Mouse (Mus musculus): ENCODE results near the gene Card10.

Gene Card10

GRCm38 (mm10) chr15:78772856-78773255, 30.0 kb downstream of the Card10 start:
- no peak for DNase-seq (ENCODE audit: low spot score in 2 of 2)

DNA sequence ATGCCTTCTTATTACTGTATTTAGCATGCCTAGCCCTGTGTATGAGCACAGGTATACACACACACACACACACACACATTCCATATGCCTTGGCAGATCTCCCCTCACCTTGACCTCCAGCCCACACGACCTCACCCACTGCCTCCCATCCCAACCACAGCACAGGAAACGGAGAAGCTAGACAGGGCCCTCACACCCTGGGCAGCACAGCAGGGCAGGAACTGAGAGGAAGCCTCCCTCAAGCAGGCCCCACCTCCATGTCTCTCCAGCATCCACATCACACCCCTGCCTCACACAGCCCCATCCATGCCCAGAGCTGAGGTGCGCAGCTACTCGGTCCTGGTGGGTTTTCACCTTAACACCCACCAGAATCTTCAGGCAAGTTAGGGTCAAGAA, 30.5 kb downstream of the Card10 start:
- peak; percentile 22 to 23 for DNase-seq (ENCODE audit: low spot score in 2 of 2)

DNA sequence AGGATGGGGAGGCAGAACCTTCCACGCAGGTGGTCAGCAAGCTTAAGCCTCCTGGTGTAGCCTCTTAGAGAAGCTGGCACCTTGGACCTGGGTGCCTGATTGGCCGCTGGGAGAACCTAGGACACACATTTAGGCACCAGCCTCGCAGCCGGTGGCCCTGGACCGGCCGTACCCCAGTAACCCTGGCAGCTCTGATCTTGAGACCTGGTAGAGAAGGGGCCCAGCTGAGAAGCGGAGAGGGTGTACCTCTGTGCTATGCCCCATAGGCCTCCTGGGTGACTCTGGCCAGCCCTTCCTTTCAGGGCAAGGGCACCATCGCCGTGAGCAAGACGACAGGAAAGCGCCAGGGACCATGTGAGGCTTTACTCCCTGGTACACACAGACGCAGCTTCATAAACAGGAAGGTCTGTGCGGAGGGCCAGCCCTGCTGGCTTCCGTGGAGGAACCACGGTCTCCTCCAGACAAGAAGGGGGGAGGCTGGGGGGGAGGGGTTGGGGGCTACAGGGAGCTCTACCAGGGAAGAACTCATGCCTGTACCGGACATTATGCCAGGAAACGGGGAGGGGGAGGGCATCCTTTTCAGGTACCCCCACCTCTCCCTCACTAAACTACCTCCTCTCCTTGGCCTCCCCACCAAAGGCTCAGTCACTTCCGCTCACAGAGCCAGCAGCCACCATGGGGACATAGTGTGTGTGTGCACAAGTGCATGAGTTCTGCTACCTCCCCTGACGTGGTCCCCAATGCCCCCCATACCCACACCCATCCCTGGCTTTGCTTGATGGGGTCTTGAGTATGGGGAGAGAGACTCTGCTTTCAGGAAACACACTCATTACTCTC, 31.1 kb downstream of the Card10 start:
- peak; percentile 21 to 35 for DNase-seq (ENCODE audit: low spot score in 2 of 2)

DNA sequence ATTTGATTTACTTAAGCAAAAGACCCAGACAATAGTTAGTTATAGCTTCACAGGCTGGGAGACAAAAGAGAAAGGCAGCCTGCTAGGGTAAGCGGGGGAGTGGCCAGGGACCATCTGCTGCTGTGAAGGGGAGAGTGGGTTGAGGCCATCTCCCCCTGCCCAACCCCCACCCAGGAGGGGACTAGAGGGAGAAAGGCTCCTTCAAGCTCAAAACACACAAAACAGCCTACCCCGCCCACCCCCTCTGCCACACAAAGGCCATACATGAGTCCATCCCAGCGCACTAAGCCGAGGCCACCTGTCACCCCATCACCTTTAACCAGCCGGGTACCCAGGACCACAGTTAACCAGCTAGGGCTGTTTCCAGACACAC, 31.9 kb downstream of the Card10 start:
- DNase-seq (ENCODE audit: low spot score in 2 of 2): no peak

- no peak for DNase-seq (ENCODE audit: low spot score in 2 of 2)
Observed at GRCm38 (mm10) chr15:78770234-78770982, 32.4 kb downstream of the Card10 start.

DNA sequence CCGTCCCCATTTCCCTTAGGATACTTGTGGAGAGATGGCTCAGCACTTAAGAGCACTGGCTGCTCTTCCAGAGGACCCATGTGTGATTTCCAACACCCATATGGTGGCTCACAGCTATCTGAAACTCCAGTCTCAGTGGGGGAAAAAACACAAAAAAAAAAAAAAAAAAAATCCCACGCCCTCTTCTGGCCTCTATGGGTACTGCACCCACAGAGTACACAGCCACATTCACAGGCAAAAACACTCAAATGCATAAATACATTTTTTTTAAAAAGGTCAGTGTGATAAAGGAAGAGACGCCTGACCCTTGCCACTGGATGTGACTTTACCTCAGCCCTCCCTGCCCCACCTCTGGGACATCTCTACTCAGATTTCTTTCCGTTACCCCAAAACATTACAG, 33.8 kb downstream of the Card10 start:
- DNase-seq (ENCODE audit: low spot score in 2 of 2): no peak

GRCm38 (mm10) chr15:78763704-78764103, 39.1 kb downstream of the Card10 start:
- no peak for DNase-seq (ENCODE audit: low spot score in 2 of 2)

GRCm38 (mm10) chr15:78763210-78763609, 39.6 kb downstream of the Card10 start:
- no peak for DNase-seq (ENCODE audit: low spot score in 2 of 2)

- no peak for DNase-seq (ENCODE audit: low spot score in 2 of 2)
Observed at GRCm38 (mm10) chr15:78761112-78761511, 41.7 kb downstream of the Card10 start.

DNA sequence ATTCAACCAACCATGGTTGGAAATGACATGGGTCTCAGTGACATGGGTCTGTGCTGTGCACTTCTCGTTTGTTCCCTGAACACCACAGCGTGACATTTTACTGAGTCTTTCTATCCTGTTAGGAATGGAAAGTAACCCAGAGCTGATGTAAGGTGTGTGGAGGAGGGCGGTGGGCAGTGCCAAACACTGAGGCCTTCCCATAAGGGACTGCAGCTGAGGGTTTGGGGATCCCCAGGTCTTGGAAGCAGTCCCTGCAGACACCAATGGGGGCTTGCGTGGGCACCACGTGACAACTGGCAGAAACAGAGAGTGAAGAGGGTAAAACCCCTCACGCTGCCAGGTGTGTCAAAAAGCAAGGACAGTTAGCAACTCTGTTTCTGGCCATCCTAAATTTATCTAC, 44.7 kb downstream of the Card10 start:
- DNase-seq (ENCODE audit: low spot score in 2 of 2): no peak

DNA sequence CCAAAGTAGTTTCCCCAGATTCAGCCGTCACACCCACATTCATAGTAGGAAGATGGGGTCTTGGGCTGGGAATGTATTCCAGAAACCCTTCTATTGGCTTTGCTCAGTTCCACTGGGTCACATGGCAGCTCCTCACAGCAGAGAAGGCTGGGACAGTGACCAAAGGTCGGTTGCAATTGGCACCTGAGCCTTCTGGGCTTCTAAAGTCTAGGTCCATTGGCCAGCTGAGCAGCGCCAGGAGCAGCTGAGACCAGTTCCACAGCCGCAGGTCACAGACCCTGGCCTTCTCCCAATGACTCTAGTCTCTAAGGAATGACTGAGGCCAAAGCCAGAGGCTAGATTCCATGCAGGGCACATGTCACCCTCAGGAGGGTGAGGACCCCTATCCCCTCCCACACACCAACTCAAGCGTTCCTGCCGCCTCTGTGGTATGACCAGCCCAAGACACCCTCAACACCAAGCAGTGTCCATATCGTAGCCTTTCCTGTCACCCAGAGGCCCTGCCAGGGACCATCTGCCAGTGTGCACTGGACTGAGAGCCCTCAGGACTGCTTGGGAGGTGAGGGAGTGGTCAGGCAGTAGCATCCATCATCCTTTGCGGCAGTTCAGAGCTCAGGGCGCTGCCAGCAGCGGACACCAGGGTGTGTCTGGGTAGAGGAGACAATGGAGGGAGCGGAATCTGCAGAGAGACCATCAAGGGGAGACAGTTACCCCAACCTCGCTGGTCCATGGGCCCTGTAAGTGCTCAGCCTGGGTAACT, 46.7 kb downstream of the Card10 start:
- DNase-seq (ENCODE audit: low spot score in 2 of 2): no peak

- no peak for DNase-seq (ENCODE audit: low spot score in 2 of 2)
Observed at GRCm38 (mm10) chr15:78755226-78755625, 47.6 kb downstream of the Card10 start.

GRCm38 (mm10) chr15:78754144-78754543, 48.7 kb downstream of the Card10 start:
- no peak for DNase-seq (ENCODE audit: low spot score in 2 of 2)

- DNase-seq (ENCODE audit: low spot score in 2 of 2): no peak
Observed at GRCm38 (mm10) chr15:78752991-78753390, 49.9 kb downstream of the Card10 start.

- no peak for DNase-seq (ENCODE audit: low spot score in 2 of 2)
Observed at GRCm38 (mm10) chr15:78750608-78751350, 52.1 kb downstream of the Card10 start.

DNA sequence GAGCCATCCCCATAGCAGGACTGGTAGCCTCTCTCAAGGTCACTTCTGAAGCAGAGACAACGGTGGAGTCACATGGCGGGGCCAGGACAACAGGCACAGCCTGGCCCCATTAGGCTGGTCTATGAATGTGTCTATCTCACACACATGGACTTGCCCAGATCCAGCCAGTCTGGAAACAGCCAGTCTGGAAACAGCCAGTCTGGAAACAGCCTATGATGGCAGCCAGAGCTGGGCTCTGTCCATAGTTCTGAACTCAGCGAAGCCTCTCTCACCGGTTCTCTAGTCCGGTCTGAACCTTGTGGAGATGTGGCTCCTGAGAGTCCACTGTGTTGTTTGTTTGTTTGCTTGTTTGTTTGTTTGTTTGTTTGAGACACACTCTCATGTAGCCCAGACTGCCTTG, 53.0 kb downstream of the Card10 start:
- no peak for DNase-seq (ENCODE audit: low spot score in 2 of 2)

- DNase-seq (ENCODE audit: low spot score in 2 of 2): peak; percentile 50 to 68
Observed at GRCm38 (mm10) chr15:78744206-78744605, 58.6 kb downstream of the Card10 start.

DNA sequence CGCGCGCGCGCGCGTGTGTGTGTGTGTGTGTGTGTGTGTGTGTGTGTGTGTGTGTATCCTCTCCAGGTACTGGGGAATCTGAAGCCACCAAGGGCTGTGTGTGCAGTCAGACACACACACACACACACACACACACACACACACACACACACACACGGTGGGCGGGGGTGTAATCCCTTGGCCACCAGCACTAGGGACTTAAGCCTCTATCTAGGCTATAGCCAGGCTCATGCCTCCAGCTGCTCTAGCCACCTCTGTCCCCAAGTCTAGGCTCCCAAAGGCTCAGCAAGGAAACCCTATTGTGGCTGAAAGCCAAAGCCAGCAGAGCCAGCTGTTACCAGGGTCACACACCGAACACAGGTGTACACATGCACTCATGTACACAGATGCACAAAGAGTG, 60.0 kb downstream of the Card10 start:
- DNase-seq (ENCODE audit: low spot score in 2 of 2): no peak

GRCm38 (mm10) chr15:78740662-78741061, 62.2 kb downstream of the Card10 start:
- DNase-seq (ENCODE audit: low spot score in 2 of 2): no peak

- no peak for DNase-seq (ENCODE audit: low spot score in 2 of 2)
Observed at GRCm38 (mm10) chr15:78737146-78737545, 65.7 kb downstream of the Card10 start.

GRCm38 (mm10) chr15:78736681-78737100, 66.2 kb downstream of the Card10 start:
- no peak for DNase-seq (ENCODE audit: low spot score in 2 of 2)

DNA sequence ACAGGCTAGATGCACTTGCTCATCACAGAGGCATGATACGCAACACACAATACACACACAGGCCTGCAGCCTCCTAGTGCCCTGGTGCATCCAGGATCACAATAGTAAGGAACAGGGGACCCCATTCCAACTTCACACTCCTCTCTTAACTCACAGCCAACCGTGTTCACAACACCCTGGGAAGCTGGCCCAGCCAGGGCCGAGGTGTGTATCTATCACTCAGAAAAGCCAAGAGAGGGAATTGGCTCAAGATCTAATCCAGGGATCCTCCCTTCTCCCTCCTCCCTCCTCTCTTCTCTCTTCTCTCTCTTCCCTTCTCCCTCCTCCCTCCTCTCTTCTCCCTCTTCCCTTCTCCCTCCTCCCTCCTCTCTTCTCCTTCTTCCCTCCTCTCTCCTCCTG, 66.7 kb downstream of the Card10 start:
- no peak for DNase-seq (ENCODE audit: low spot score in 2 of 2)
